Mouse (Mus musculus) liver, embryonic 14.5 days (tissue): ENCODE measurements at regions not wholly inside any gene's neighbourhood (a gene's known extent, or its start where the extent isn't known, plus 50 kb on each side); places are given as distances from the start of the nearest gene placed in this dataset.

Source experiments
- ATAC-seq: fragments of 200-750 bp; cut with Nextera tagmentation; 2 replicates; pipeline ENCODE4 v1.8.0; 2017; ENCODE audit warnings: moderate number of reproducible peaks, mild to moderate bottlenecking, moderate library complexity; ENCODE audit not compliant: insufficient read depth
- DNase-seq, 3 experiments: peaks; one replicate each; pipeline ENCODE4 v3.0.0-alpha.2; 2012 to 2013; ENCODE audit warnings: low read depth in 3 of 3, low spot score in 3 of 3
- H3K27ac ChIP-seq: fragments of 300-500 bp; sonication (generic); 2 replicates; pipeline ENCODE4 v1.5.1; 2014; ENCODE audit warnings: moderate library complexity, mild to moderate bottlenecking, control low read depth, inconsistent platforms
- H3K27me3 ChIP-seq: fragments of 300-500 bp; sonication (generic); 2 replicates; pipeline ENCODE4 v1.6.1; 2014; ENCODE audit warnings: mild to moderate bottlenecking, low read length, moderate library complexity; ENCODE audit not compliant: control insufficient read depth, insufficient read depth
- H3K36me3 ChIP-seq: fragments of 300-500 bp; sonication (generic); replicated peaks from 2 replicates; pipeline ENCODE4 v1.6.1; 2014; ENCODE audit warnings: low read depth; ENCODE audit not compliant: control insufficient read depth, insufficient read depth
- H3K4me1 ChIP-seq, 2 experiments: fragments of 200-500 bp in 1 of 2; fragments of 300-500 bp in 1 of 2; sonication (generic) in 1 of 2; replicated peaks; 2 replicates each; pipeline ENCODE4 v1.6.1; 2012 to 2014; ENCODE audit warnings: antibody characterized with exemption in 1 of 2, inconsistent platforms in 1 of 2, low read length in 1 of 2; ENCODE audit not compliant: control insufficient read depth in 2 of 2, insufficient read depth in 2 of 2
- H3K4me2 ChIP-seq: fragments of 300-500 bp; sonication (generic); 2 replicates; pipeline ENCODE4 v1.6.1; 2014; ENCODE audit warnings: low read depth, mild to moderate bottlenecking, control low read depth, moderate library complexity
- H3K4me3 ChIP-seq, 2 experiments: fragments of 200-500 bp in 1 of 2; fragments of 300-500 bp in 1 of 2; sonication (generic) in 1 of 2; 2 replicates each; pipeline ENCODE4 v1.5.1; 2012 to 2014; ENCODE audit warnings: low read depth in 2 of 2, low read length in 2 of 2, mild to moderate bottlenecking in 2 of 2, control low read depth in 1 of 2, inconsistent platforms in 1 of 2, moderate library complexity in 1 of 2; ENCODE audit not compliant: insufficient read depth in 1 of 2
- H3K9ac ChIP-seq: fragments of 300-500 bp; sonication (generic); replicated peaks from 2 replicates; pipeline ENCODE4 v1.6.1; 2014; ENCODE audit warnings: mild to moderate bottlenecking, control low read depth, moderate library complexity
- H3K9me3 ChIP-seq: fragments of 300-500 bp; sonication (generic); 2 replicates; pipeline ENCODE4 v1.6.1; 2016; ENCODE audit warnings: low read length, mixed read lengths; ENCODE audit not compliant: control insufficient read depth
- CTCF ChIP-seq: IDR thresholded peaks from 2 replicates; pipeline ENCODE4 v1.5.1; 2016; ENCODE audit warnings: antibody characterized with exemption, low read depth, control low read depth
- EP300 ChIP-seq: IDR thresholded peaks from 2 replicates; pipeline ENCODE4 v1.6.1; 2016; ENCODE audit warnings: antibody characterized with exemption, low read depth
- WGBS: fragments of 180-500 bp; shearing (Covaris S2); extraction: QIAGEN DNeasy Blood & Tissue Kit; methylation state at CpG from one replicate; pipeline ENCODE4 v1.1.7; 2014; ENCODE audit not compliant: insufficient replicate concordance; 5-methylcytosine and 5-hydroxymethylcytosine counted together

GRCm38 (mm10) chr2:178542032-178542431, 111.7 kb downstream of the Cdh26 start:
- H3K9ac ChIP-seq: no peak overlapping the region
- H3K4me3 ChIP-seq: no peak overlapping the region
- no peak for ATAC-seq
- no peak overlapping the region for H3K27ac ChIP-seq
- H3K4me1 ChIP-seq: no peaks in the 10 kb centered on the region
- TF ChIP-seq EP300 (no peak), CTCF (peak; percentile 78)
- peak in 1 of 3 experiments; percentile 4 for DNase-seq
- H3K36me3 ChIP-seq: no peaks in the 10 kb centered on the region
- H3K4me2 ChIP-seq: no peak overlapping the region
- 2% methylated on average over 2 of the region's 2 CpGs for WGBS
- no peaks in the 10 kb centered on the region for H3K27me3 ChIP-seq
- no peaks in the 10 kb centered on the region for H3K9me3 ChIP-seq

- Histone ChIP-seq H3K27ac (no peak overlapping the region), H3K4me3 (no peak overlapping the region), H3K9me3 (no peaks in the 10 kb centered on the region), H3K4me2 (no peak overlapping the region), H3K4me1 (no peaks in the 10 kb centered on the region), H3K36me3 (no peaks in the 10 kb centered on the region), H3K9ac (no peak overlapping the region), H3K27me3 (no peaks in the 10 kb centered on the region)
- ATAC-seq (no peak), DNase-seq (no peak)
- TF ChIP-seq CTCF (no peak), EP300 (no peak)
- 9% methylated on average over 1 of the region's 1 CpGs for WGBS
Observed at GRCm38 (mm10) chr2:178544411-178544810, 114.1 kb downstream of the Cdh26 start.

GRCm38 (mm10) chr2:178545601-178546352, 115.4 kb downstream of the Cdh26 start:
- no peaks in the 10 kb centered on the region for H3K27me3 ChIP-seq
- no peaks in the 10 kb centered on the region for H3K9me3 ChIP-seq
- no peak overlapping the region for H3K4me3 ChIP-seq
- ATAC-seq: no peak
- TF ChIP-seq CTCF (no peak), EP300 (no peak)
- no peaks in the 10 kb centered on the region for H3K36me3 ChIP-seq
- no peak overlapping the region for H3K27ac ChIP-seq
- 66% methylated on average over 15 of the region's 15 CpGs for WGBS
- H3K4me1 ChIP-seq: no peaks in the 10 kb centered on the region
- H3K9ac ChIP-seq: no peak overlapping the region
- H3K4me2 ChIP-seq: no peak overlapping the region
- DNase-seq: no peak

- DNase-seq (no peak), ATAC-seq (no peak)
- WGBS: 60% methylated on average over 3 of the region's 3 CpGs
- TF ChIP-seq CTCF: no peak
- no peak for TF ChIP-seq EP300
- no peak overlapping the region for H3K4me3 ChIP-seq
- no peaks in the 10 kb centered on the region for H3K4me1 ChIP-seq
- no peaks in the 10 kb centered on the region for H3K36me3 ChIP-seq
- H3K9me3 ChIP-seq: no peaks in the 10 kb centered on the region
- no peak overlapping the region for H3K9ac ChIP-seq
- H3K4me2 ChIP-seq: no peak overlapping the region
- H3K27ac ChIP-seq: no peak overlapping the region
- no peaks in the 10 kb centered on the region for H3K27me3 ChIP-seq
Observed at GRCm38 (mm10) chr2:178546353-178546720, 116.0 kb downstream of the Cdh26 start.

GRCm38 (mm10) chr2:178546888-178547287, 116.6 kb downstream of the Cdh26 start:
- Histone ChIP-seq H3K9ac (no peak overlapping the region), H3K36me3 (no peaks in the 10 kb centered on the region), H3K27me3 (no peaks in the 10 kb centered on the region), H3K4me3 (no peak overlapping the region), H3K4me1 (no peaks in the 10 kb centered on the region), H3K9me3 (no peaks in the 10 kb centered on the region), H3K4me2 (no peak overlapping the region), H3K27ac (no peak overlapping the region)
- WGBS: 47% methylated on average over 3 of the region's 3 CpGs
- no peak for TF ChIP-seq EP300
- TF ChIP-seq CTCF: no peak
- ATAC-seq (no peak), DNase-seq (no peak)
